Mouse (Mus musculus): ENCODE measurements around the gene Cldn24.

DNA sequence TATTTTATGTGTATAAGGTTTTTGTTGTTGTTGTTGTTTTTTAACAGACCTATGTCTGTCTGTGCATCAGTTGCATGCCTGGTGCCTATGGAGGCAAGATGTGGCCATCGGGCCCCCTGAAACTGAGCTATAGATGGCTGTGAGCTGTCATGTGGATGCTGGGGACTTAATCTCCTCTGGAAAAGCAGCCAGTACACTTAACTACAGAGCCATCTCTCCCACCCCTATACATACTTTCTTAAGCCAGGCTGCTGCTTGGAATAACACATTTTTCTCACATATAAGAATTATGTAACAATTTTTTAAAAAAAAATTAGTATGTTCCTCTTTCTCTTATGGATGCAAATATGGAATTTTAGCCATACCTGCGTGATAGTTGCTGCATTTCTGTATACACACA is 38.4 kb upstream of the Cldn24 start:
- TF ChIP-seq POLR2A (IDR thresholded peaks at IDR 0.05; ENCODE audit: extremely low read depth, insufficient read depth, low read length) = no peak
- no peak for TF ChIP-seq CTCF (IDR thresholded peaks at IDR 0.05; ENCODE audit: extremely low read depth, insufficient read depth, low read length)
